Mouse (Mus musculus): ENCODE data around the gene Ncf1. TPM values are rescaled to one million over a fixed set of nuclear protein-coding genes. Genes with fewer than 3 reads are reported as not detected.

Gene Ncf1
- polyA plus RNA-seq, 1 experiment from 2014 or later: 3.5 TPM

GRCm38 (mm10) chr5:134251083-134251482 is 21.7 kb upstream of the Ncf1 start:
- Histone ChIP-seq H3K36me3 (ENCODE audit: control insufficient read depth, insufficient read depth) (peaks cover 93% of the 10 kb centered on the region), H3K27ac (ENCODE audit: low read length) (no peak overlapping the region), H3K9ac (ENCODE audit: low read length) (no peak overlapping the region), H3K27me3 (ENCODE audit: control insufficient read depth, insufficient read depth, low read length) (no peaks in the 10 kb centered on the region), H3K4me2 (ENCODE audit: low read depth, low read length) (no peak overlapping the region), H3K4me1 (ENCODE audit: control insufficient read depth, insufficient read depth, low read length) (no peaks in the 10 kb centered on the region), H3K9me3 (replicated peaks; ENCODE audit: control insufficient read depth, low read length) (no peaks in the 10 kb centered on the region), H3K4me3 (ENCODE audit: low read length) (no peak overlapping the region)
- no peak for ATAC-seq (replicated peaks; ENCODE audit: extremely low read depth, insufficient read depth, low FRiP score)
- WGBS: 95% methylated on average over 4 of the region's 4 CpGs

GRCm38 (mm10) chr5:134250601-134251000 is 21.2 kb upstream of the Ncf1 start:
- no peak overlapping the region for H3K4me3 ChIP-seq (ENCODE audit: low read length)
- H3K36me3 ChIP-seq (ENCODE audit: control insufficient read depth, insufficient read depth): peaks cover 93% of the 10 kb centered on the region
- WGBS: 85% methylated on average over 3 of the region's 3 CpGs
- ATAC-seq (replicated peaks; ENCODE audit: extremely low read depth, insufficient read depth, low FRiP score): no peak
- H3K9ac ChIP-seq (ENCODE audit: low read length): no peak overlapping the region
- no peaks in the 10 kb centered on the region for H3K9me3 ChIP-seq (replicated peaks; ENCODE audit: control insufficient read depth, low read length)
- no peak overlapping the region for H3K4me2 ChIP-seq (ENCODE audit: low read depth, low read length)
- H3K27me3 ChIP-seq (ENCODE audit: control insufficient read depth, insufficient read depth, low read length): no peaks in the 10 kb centered on the region
- H3K27ac ChIP-seq (ENCODE audit: low read length): no peak overlapping the region
- H3K4me1 ChIP-seq (ENCODE audit: control insufficient read depth, insufficient read depth, low read length): no peaks in the 10 kb centered on the region

GRCm38 (mm10) chr5:134249245-134249649 is 19.8 kb upstream of the Ncf1 start:
- no peak overlapping the region for H3K4me3 ChIP-seq (ENCODE audit: low read length)
- peaks cover 93% of the 10 kb centered on the region for H3K36me3 ChIP-seq (ENCODE audit: control insufficient read depth, insufficient read depth)
- H3K27ac ChIP-seq (ENCODE audit: low read length): no peak overlapping the region
- no peak overlapping the region for H3K4me2 ChIP-seq (ENCODE audit: low read depth, low read length)
- 83% methylated on average over 8 of the region's 8 CpGs for WGBS
- H3K4me1 ChIP-seq (ENCODE audit: control insufficient read depth, insufficient read depth, low read length): no peaks in the 10 kb centered on the region
- no peaks in the 10 kb centered on the region for H3K9me3 ChIP-seq (replicated peaks; ENCODE audit: control insufficient read depth, low read length)
- no peak overlapping the region for H3K9ac ChIP-seq (ENCODE audit: low read length)
- ATAC-seq (replicated peaks; ENCODE audit: extremely low read depth, insufficient read depth, low FRiP score): no peak
- no peaks in the 10 kb centered on the region for H3K27me3 ChIP-seq (ENCODE audit: control insufficient read depth, insufficient read depth, low read length)

GRCm38 (mm10) chr5:134248608-134249244 is 19.3 kb upstream of the Ncf1 start:
- H3K4me3 ChIP-seq (ENCODE audit: low read length): no peak overlapping the region
- ATAC-seq (replicated peaks; ENCODE audit: extremely low read depth, insufficient read depth, low FRiP score): no peak
- WGBS: 89% methylated on average over 14 of the region's 14 CpGs
- no peaks in the 10 kb centered on the region for H3K4me1 ChIP-seq (ENCODE audit: control insufficient read depth, insufficient read depth, low read length)
- no peak overlapping the region for H3K27ac ChIP-seq (ENCODE audit: low read length)
- H3K36me3 ChIP-seq (ENCODE audit: control insufficient read depth, insufficient read depth): peaks cover 95% of the 10 kb centered on the region
- no peak overlapping the region for H3K4me2 ChIP-seq (ENCODE audit: low read depth, low read length)
- H3K9ac ChIP-seq (ENCODE audit: low read length): no peak overlapping the region
- no peaks in the 10 kb centered on the region for H3K9me3 ChIP-seq (replicated peaks; ENCODE audit: control insufficient read depth, low read length)
- no peaks in the 10 kb centered on the region for H3K27me3 ChIP-seq (ENCODE audit: control insufficient read depth, insufficient read depth, low read length)

GRCm38 (mm10) chr5:134246146-134246545 is 16.7 kb upstream of the Ncf1 start:
- 87% methylated on average over 5 of the region's 5 CpGs for WGBS

GRCm38 (mm10) chr5:134244890-134245289 is 15.5 kb upstream of the Ncf1 start:
- Histone ChIP-seq H3K27ac (ENCODE audit: low read length) (no peak overlapping the region), H3K27me3 (ENCODE audit: control insufficient read depth, insufficient read depth, low read length) (no peaks in the 10 kb centered on the region), H3K4me2 (ENCODE audit: low read depth, low read length) (no peak overlapping the region), H3K9me3 (replicated peaks; ENCODE audit: control insufficient read depth, low read length) (no peaks in the 10 kb centered on the region), H3K4me3 (ENCODE audit: low read length) (no peak overlapping the region), H3K4me1 (ENCODE audit: control insufficient read depth, insufficient read depth, low read length) (no peaks in the 10 kb centered on the region), H3K36me3 (ENCODE audit: control insufficient read depth, insufficient read depth) (peaks cover 100% of the 10 kb centered on the region), H3K9ac (ENCODE audit: low read length) (no peak overlapping the region)
- 87% methylated on average over 5 of the region's 5 CpGs for WGBS
- ATAC-seq (replicated peaks; ENCODE audit: extremely low read depth, insufficient read depth, low FRiP score): no peak

More at GRCm38 (mm10) chr5:134246146-134246545, 16.7 kb upstream of the Ncf1 start:
- no peaks in the 10 kb centered on the region for H3K9me3 ChIP-seq (replicated peaks; ENCODE audit: control insufficient read depth, low read length)
- no peaks in the 10 kb centered on the region for H3K27me3 ChIP-seq (ENCODE audit: control insufficient read depth, insufficient read depth, low read length)
- ATAC-seq (replicated peaks; ENCODE audit: extremely low read depth, insufficient read depth, low FRiP score): no peak
- no peak overlapping the region for H3K9ac ChIP-seq (ENCODE audit: low read length)
- H3K4me3 ChIP-seq (ENCODE audit: low read length): no peak overlapping the region
- no peak overlapping the region for H3K4me2 ChIP-seq (ENCODE audit: low read depth, low read length)
- peaks cover 97% of the 10 kb centered on the region for H3K36me3 ChIP-seq (ENCODE audit: control insufficient read depth, insufficient read depth)
- H3K4me1 ChIP-seq (ENCODE audit: control insufficient read depth, insufficient read depth, low read length): no peaks in the 10 kb centered on the region
- H3K27ac ChIP-seq (ENCODE audit: low read length): no peak overlapping the region

GRCm38 (mm10) chr5:134243661-134244436 is 14.4 kb upstream of the Ncf1 start:
- peaks cover 100% of the 10 kb centered on the region for H3K36me3 ChIP-seq (ENCODE audit: control insufficient read depth, insufficient read depth)
- no peak overlapping the region for H3K9ac ChIP-seq (ENCODE audit: low read length)
- ATAC-seq (replicated peaks; ENCODE audit: extremely low read depth, insufficient read depth, low FRiP score): 0 out of 2 replicates have a peak, but pooled peaks have one; percentile 10
- H3K4me1 ChIP-seq (ENCODE audit: control insufficient read depth, insufficient read depth, low read length): no peaks in the 10 kb centered on the region
- no peak overlapping the region for H3K27ac ChIP-seq (ENCODE audit: low read length)
- no peaks in the 10 kb centered on the region for H3K27me3 ChIP-seq (ENCODE audit: control insufficient read depth, insufficient read depth, low read length)
- no peaks in the 10 kb centered on the region for H3K9me3 ChIP-seq (replicated peaks; ENCODE audit: control insufficient read depth, low read length)
- no peak overlapping the region for H3K4me3 ChIP-seq (ENCODE audit: low read length)
- H3K4me2 ChIP-seq (ENCODE audit: low read depth, low read length): no peak overlapping the region
- 89% methylated on average over 26 of the region's 26 CpGs for WGBS

- WGBS: 77% methylated on average over 5 of the region's 5 CpGs
These were observed 12.4 kb upstream of the Ncf1 start for GRCm38 (mm10) chr5:134241831-134242230.

More at GRCm38 (mm10) chr5:134241831-134242230, 12.4 kb upstream of the Ncf1 start:
- peaks cover 97% of the 10 kb centered on the region for H3K36me3 ChIP-seq (ENCODE audit: control insufficient read depth, insufficient read depth)
- no peak for ATAC-seq (replicated peaks; ENCODE audit: extremely low read depth, insufficient read depth, low FRiP score)
- no peak overlapping the region for H3K4me2 ChIP-seq (ENCODE audit: low read depth, low read length)
- no peaks in the 10 kb centered on the region for H3K9me3 ChIP-seq (replicated peaks; ENCODE audit: control insufficient read depth, low read length)
- H3K4me3 ChIP-seq (ENCODE audit: low read length): no peak overlapping the region
- no peak overlapping the region for H3K27ac ChIP-seq (ENCODE audit: low read length)
- H3K4me1 ChIP-seq (ENCODE audit: control insufficient read depth, insufficient read depth, low read length): no peaks in the 10 kb centered on the region
- H3K9ac ChIP-seq (ENCODE audit: low read length): no peak overlapping the region
- no peaks in the 10 kb centered on the region for H3K27me3 ChIP-seq (ENCODE audit: control insufficient read depth, insufficient read depth, low read length)

Measured in heart, embryonic 16.5 days (tissue).